Mouse (Mus musculus) lung, adult 2 months (tissue): ENCODE results near the gene Prdm16.

ENCODE experiments used
- CTCF ChIP-seq: fragments of 200-500 bp; IDR thresholded peaks from 2 replicates; pipeline ENCODE4 v1.5.1; 2011; ENCODE audit warnings: mild to moderate bottlenecking, low read length, control low read depth; ENCODE audit not compliant: insufficient read depth
- POLR2A ChIP-seq: fragments of 200-500 bp; IDR thresholded peaks from 2 replicates; pipeline ENCODE4 v1.6.1; 2011; ENCODE audit warnings: low read depth, mild to moderate bottlenecking, control low read depth, low read length, borderline replicate concordance; ENCODE audit errors: extremely low read depth

DNA sequence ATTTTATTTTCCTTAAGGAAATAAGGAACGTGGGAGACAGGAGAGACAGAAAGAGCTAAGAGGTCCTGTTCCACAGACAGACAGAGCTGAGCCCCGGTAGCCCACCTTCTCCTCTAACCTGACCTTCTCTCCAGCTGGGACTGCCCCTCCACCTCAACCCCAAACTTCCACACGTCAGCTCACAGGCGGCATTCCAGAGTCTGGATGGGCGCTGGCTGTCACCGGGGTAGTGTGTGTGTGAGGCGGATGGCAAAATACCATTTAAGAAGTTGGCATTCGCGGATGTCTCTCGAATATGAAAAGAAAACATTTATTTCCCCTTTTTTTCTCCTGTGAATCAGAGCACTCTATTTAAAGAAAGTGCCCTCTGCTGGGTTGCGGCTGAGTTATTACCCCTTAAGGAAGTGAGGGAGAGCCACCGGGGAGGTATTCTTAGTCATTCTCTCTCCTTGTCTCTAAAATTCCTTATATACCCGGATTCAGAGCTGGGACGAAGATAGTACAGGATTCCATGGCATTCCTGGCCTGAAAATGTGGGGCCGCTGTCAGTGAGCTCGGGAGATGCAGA is 117.1 kb downstream of the Prdm16 start:
- TF ChIP-seq POLR2A (no peak), CTCF (no peak)
